Mouse (Mus musculus) lung, embryonic 16.5 days (tissue): ENCODE results near the gene Cd83. TPM values are rescaled to one million over a fixed set of nuclear protein-coding genes. Genes with fewer than 3 reads are reported as not detected.

Source experiments
- ATAC-seq: fragments of 200-750 bp; cut with Nextera tagmentation; 2 replicates; pipeline ENCODE4 v1.8.0; 2017; ENCODE audit warnings: low read depth, mild to moderate bottlenecking, moderate library complexity
- H3K27ac ChIP-seq: fragments of 300-500 bp; sonication (generic); 2 replicates; pipeline ENCODE4 v1.5.1; 2014; ENCODE audit warnings: mild to moderate bottlenecking, control low read depth, low read length
- H3K27me3 ChIP-seq: fragments of 300-500 bp; sonication (generic); 2 replicates; pipeline ENCODE4 v1.6.1; 2014; ENCODE audit warnings: low read depth, low read length, mixed read lengths; ENCODE audit not compliant: control insufficient read depth, insufficient read depth
- H3K36me3 ChIP-seq: fragments of 300-500 bp; sonication (generic); 2 replicates; pipeline ENCODE4 v1.6.1; 2014; ENCODE audit warnings: low read length; ENCODE audit not compliant: control insufficient read depth, insufficient read depth
- H3K4me1 ChIP-seq: fragments of 300-500 bp; sonication (generic); replicated peaks from 2 replicates; pipeline ENCODE4 v1.6.1; 2014; ENCODE audit warnings: low read length, mixed read lengths; ENCODE audit not compliant: control insufficient read depth, insufficient read depth
- H3K4me2 ChIP-seq: fragments of 300-500 bp; sonication (generic); 2 replicates; pipeline ENCODE4 v1.6.1; 2014; ENCODE audit warnings: low read depth, low read length, control low read depth
- H3K4me3 ChIP-seq: fragments of 300-500 bp; sonication (generic); 2 replicates; pipeline ENCODE4 v1.5.1; 2014; ENCODE audit warnings: mild to moderate bottlenecking, low read length, control low read depth
- H3K9ac ChIP-seq: fragments of 300-500 bp; sonication (generic); 2 replicates; pipeline ENCODE4 v1.6.1; 2014; ENCODE audit warnings: low read length, control low read depth
- H3K9me3 ChIP-seq: fragments of 300-500 bp; sonication (generic); 2 replicates; pipeline ENCODE4 v1.6.1; 2016; ENCODE audit warnings: low read length; ENCODE audit not compliant: control insufficient read depth
- WGBS: fragments of 180-500 bp; shearing (Covaris S2); extraction: QIAGEN DNeasy Blood & Tissue Kit; methylation state at CpG from one replicate; pipeline ENCODE4 v1.1.7; 2014; 5-methylcytosine and 5-hydroxymethylcytosine counted together
- polyA plus RNA-seq: library from polyadenylated mRNA; unstranded; fragments of >200 nt; fragmentation: Nextera tagmentation; extraction: Ambion mirVana; gene quantifications from 2 replicates; pipeline ENCODE4 v1.2.1, GENCODE M21; 2015

Cd83 gene
- polyA plus RNA-seq, 1 experiment from 2014 or later = 12.3 TPM

DNA sequence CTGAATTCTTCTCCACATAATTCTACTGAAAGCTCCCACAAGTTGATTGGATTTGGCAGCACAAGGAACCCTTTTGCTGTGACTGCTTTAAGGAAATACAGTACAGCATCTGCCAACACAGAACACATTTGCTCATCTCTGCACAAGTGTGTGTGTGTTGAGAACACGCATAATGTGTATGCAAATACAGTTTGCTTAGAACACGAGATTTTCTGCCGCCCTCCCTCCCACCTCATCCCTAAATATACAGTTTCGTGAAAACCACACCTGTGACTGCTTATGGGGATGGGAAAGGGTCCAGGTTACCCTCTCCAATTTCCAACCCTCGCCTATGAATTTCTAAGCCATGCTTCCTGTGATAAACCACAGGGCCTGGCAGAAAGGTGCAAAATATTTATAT, 60.6 kb downstream of the Cd83 start:
- Histone ChIP-seq H3K9me3 (no peaks in the 10 kb centered on the region), H3K27ac (no peak overlapping the region), H3K27me3 (no peaks in the 10 kb centered on the region), H3K36me3 (no peaks in the 10 kb centered on the region), H3K4me3 (no peak overlapping the region), H3K4me1 (no peaks in the 10 kb centered on the region), H3K4me2 (no peak overlapping the region), H3K9ac (no peak overlapping the region)
- no peak for ATAC-seq
- WGBS = 79% methylated on average over 5 of the region's 5 CpGs

- no peaks in the 10 kb centered on the region for H3K36me3 ChIP-seq
- no peak overlapping the region for H3K4me3 ChIP-seq
- no peak for ATAC-seq
- H3K4me2 ChIP-seq = no peak overlapping the region
- H3K9me3 ChIP-seq = no peaks in the 10 kb centered on the region
- H3K27me3 ChIP-seq = no peaks in the 10 kb centered on the region
- H3K4me1 ChIP-seq = no peaks in the 10 kb centered on the region
- no peak overlapping the region for H3K27ac ChIP-seq
- 81% methylated on average over 7 of the region's 7 CpGs for WGBS
- H3K9ac ChIP-seq = no peak overlapping the region
Observed at GRCm38 (mm10) chr13:43847186-43847585, 62.6 kb downstream of the Cd83 start.

DNA sequence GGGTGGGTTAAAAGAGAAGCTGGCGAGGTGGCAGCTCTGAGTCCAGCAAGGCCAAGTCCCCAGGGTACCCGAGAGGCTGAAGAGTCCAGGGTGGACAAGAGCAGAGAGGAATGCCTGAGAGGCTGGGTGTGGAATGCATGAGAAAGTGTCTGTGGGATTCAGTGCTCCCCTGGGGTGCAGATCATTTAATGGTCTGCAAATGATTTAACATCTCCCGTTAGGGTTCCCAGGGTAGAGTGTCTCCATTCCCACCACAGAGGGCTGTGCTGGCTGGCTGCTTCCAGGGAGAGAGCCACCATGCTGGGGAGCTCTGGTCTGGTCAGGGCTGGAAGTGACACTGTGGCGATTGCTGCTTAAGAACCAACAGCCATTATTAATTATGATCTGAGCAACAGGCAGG, 65.2 kb downstream of the Cd83 start:
- Histone ChIP-seq H3K36me3 (no peaks in the 10 kb centered on the region), H3K4me1 (no peaks in the 10 kb centered on the region), H3K27me3 (no peaks in the 10 kb centered on the region), H3K4me2 (no peak overlapping the region), H3K4me3 (no peak overlapping the region), H3K9me3 (no peaks in the 10 kb centered on the region), H3K27ac (no peak overlapping the region), H3K9ac (no peak overlapping the region)
- no peak for ATAC-seq
- WGBS = 36% methylated on average over 4 of the region's 4 CpGs

- H3K36me3 ChIP-seq = no peaks in the 10 kb centered on the region
- WGBS = 67% methylated on average over 4 of the region's 4 CpGs
Observed at GRCm38 (mm10) chr13:43851108-43851507, 66.5 kb downstream of the Cd83 start.

More at GRCm38 (mm10) chr13:43851108-43851507, 66.5 kb downstream of the Cd83 start:
- no peak for ATAC-seq
- no peak overlapping the region for H3K4me2 ChIP-seq
- H3K4me1 ChIP-seq = no peaks in the 10 kb centered on the region
- no peak overlapping the region for H3K9ac ChIP-seq
- no peaks in the 10 kb centered on the region for H3K9me3 ChIP-seq
- no peak overlapping the region for H3K27ac ChIP-seq
- H3K27me3 ChIP-seq = no peaks in the 10 kb centered on the region
- no peak overlapping the region for H3K4me3 ChIP-seq

Other genes with a start within 250 kb of the Cd83 start
- 15.9 and 16.4 TPM in 2 replicates for gene Mcur1, start 224.6 kb upstream of the Cd83 start, polyA plus RNA-seq
- 3.6 and 4.3 TPM in 2 replicates for gene Rnf182, start 169.1 kb upstream of the Cd83 start, polyA plus RNA-seq